Mouse (Mus musculus): ENCODE measurements at regions not wholly inside any gene's neighbourhood (a gene's known extent, or its start where the extent isn't known, plus 50 kb on each side); places are given as distances from the start of the nearest gene placed in this dataset.
"Not testable (repeated sequence)": the region's sequence is repeated elsewhere in the genome, so short reads cannot be mapped to it uniquely, and the experiment has no call there.

DNA sequence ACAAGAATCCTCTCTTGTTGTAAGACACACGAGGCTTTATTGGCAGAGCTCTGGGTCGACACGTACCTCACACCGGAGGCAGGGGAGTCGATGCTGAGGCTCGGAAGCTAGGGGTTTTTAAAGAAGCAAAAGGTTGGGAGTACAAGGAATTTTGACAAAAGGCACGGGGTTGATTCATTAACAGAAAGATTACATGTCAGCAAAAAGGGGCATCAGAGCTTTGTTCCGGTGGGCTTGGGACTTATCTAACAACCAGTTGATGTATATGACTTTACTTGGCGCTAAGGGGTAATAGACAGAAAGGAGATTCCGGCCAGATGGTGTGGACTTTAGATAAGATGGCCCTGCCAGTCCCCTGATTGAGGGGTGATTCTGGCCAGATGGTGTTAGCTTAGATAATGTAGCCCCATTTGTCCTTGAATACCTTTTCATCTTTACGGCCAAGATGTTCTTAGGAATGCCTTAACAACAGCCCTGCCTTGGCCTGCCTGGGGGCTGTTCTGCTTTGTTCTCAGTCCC, 218.3 kb downstream of the Gm31371 start:
- DNase-seq = peak; percentile 2 to 3
- intact Hi-C loops (cut with DNase I) = not testable (repeated sequence)

DNA sequence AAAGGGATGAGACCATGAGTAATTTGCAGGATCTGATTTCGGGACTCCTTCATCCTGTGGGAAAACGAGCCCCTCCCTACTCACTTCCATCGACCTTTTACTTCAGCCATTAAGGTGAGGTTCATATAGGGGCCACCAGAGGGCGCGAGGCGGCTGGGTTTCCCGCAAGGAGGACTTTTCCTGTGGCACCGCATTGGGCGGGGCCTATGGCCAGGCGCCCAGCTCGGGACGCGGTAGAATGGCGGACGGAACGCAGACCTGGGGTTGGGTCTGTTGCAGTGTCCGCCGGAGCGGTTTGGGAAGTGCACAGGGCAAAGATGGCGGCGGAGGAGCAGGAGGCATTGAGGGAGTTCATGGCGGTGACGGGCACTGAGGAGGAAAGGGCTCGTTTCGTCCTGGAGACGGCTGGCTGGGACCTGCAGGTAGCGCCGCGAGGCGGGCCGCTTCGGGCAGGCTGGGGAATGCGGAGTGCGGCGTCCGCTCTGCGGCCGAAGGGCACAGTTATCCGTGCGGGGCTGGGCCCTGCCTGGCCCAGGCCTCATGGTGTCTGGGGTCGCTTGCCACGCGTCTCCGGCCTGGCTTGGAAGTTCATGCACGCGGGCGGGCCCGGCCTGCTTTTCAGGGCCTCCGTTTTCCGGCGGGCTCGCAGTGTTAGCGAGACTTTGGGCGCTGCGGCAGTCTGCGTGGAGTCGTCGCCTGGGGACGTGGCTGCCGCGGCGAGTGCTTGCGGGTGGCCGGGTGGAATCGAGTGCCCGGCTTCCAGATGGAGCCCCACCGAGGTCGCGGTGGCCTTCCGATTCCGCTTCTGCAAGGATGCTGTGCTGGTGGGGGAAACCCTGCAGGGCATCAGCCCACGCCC, 219.1 kb downstream of the Gm31371 start:
- intact Hi-C loops (cut with DNase I) = not testable (repeated sequence)

DNA sequence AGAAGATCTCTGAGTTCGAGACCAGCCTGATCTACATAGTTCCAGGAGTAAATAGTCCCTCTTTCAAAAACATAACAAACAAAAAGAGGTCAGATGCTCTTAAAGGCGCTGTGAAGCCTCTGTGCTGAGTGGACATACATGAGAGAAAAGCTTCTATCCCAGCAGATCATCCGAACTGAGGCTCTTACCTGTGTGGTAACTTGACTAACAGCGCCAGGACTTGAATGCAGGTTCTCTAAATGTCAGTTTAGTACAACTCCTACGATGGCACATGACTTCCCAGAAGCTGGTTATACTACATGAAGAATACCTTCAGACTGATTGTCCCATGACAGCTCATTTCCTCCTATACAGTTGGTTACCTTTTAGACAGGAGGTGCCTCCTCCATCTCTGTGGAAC, 220.4 kb downstream of the Gm31371 start:
- peak; percentile 1 to 19 for DNase-seq
- intact Hi-C loops (cut with DNase I) = not testable (repeated sequence)

More for the DNA sequence above, 219.1 kb downstream of the Gm31371 start:
- DNase-seq = peak; percentile 100

DNA sequence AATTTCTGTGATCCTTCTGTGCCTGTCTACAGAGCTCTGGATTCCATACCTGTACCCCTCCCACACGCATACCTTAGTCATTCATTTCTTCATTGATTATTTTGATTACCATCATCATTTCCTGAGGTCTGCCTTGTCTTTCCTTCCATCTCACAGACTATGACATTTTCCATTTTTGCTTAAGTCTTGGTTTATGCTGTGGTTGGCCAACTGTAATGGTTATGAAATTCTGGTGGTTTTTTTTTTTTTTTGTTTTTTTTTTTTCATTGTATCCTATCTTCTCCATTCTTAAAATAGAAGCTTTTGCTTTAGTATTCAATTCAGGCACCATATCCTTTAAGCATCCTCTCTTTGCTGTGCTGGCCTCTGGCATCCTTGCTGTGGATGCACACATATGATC, 227.4 kb downstream of the Gm15319 start:
- DNase-seq; intact Hi-C loops (cut with DNase I): not testable (repeated sequence)

DNA sequence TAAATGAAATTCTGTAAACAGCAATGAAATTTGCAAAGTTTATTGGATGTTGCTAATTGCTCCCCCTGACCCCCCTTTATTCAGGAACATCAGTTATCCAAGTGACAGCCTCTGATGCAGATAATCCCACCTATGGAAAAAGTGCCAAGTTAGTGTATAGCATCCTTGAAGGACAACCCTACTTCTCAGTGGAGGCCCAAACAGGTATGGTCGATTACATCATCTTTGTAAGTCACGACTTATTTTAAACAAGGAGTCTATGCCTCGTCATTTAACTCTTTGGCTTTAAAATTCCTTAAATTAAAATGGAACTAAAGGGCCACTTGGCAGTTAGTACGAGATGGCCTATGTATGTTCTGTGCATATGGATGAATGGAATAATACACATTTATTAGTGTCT, 217.6 kb downstream of the Gm15319 start:
- DNase-seq; intact Hi-C loops (cut with DNase I): not testable (repeated sequence)

DNA sequence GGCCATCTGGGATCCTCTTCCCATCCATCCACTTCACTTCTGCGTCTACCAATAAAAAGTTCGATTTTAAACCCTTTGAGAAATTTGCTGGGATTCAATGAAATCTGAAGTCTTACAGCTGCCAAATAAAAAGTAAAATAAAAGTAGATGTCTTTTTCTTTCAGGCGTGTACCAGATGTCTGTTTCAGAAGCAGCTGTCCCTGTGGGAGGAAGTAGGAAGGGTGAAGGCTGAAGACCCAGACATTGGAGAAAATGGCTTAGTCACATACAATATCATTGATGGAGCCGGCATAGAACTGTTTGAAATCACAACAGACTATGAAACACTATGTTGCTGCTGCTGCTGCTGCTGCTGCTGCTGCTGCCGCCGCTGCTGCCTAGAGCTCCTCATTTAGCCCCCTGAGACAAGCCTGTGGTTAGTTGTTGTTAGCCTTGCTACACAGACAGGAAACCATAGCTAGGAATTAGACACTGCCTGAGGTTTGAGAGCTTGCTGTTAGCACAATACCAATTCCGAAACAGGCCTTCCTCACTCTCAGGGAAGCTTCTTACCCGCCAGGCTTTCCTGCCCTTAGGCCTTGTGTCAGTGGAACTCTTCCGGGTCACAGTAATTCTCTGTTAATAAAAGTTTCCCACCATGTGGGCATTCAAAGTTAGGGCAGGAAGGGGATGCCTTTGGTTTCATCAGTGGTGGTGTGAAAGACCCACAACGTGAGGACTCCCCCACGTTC, 211.5 kb downstream of the Gm15319 start:
- intact Hi-C loops (cut with DNase I) = not testable (repeated sequence)
- peak in 1 of 2 experiments; percentile 2 for DNase-seq

DNA sequence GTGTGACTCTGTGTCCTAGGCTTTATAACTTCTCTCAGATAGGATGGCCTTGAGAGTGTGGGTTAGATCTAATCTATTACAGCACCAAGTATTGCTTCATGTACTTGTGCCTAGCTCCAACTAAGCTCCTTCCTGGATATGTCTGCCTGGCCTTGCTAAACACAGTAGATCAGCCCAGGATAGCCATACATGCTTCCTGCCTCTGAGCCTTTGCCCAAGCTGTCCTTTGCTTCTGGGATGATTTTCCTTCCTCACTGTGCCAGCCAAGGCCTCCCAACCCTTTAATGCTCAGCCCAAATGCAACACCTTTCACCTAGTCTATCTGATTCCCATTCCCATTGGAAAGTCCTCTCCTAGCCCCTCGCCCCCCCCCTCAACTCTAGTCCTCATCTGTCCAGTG, 208.9 kb downstream of the Gm15319 start:
- DNase-seq; intact Hi-C loops (cut with DNase I): not testable (repeated sequence)

Data from heart, postnatal 36 days (tissue).